Mouse (Mus musculus) megakaryocyte, embryonic 14.5 days (primary cell): ENCODE measurements at regions not wholly inside any gene's neighbourhood (a gene's known extent, or its start where the extent isn't known, plus 50 kb on each side); places are given as distances from the start of the nearest gene placed in this dataset.

Source experiments
- H3K27me3 ChIP-seq: replicated peaks from 2 replicates; pipeline ENCODE3; 2012; ENCODE audit warnings: inconsistent platforms
- H3K36me3 ChIP-seq: replicated peaks from 2 replicates; pipeline ENCODE3; 2012; ENCODE audit warnings: low read length, inconsistent platforms, mixed read lengths
- H3K4me1 ChIP-seq: 2 replicates; pipeline ENCODE4 v1.6.1; 2012; ENCODE audit warnings: inconsistent platforms
- H3K4me3 ChIP-seq: replicated peaks from 2 replicates; pipeline ENCODE3; 2012; ENCODE audit warnings: moderate library complexity, mild to moderate bottlenecking, inconsistent platforms
- H3K9me3 ChIP-seq: 2 replicates; pipeline ENCODE4 v1.6.1; 2012; ENCODE audit warnings: inconsistent platforms
- FLI1 ChIP-seq: IDR thresholded peaks from 2 replicates; pipeline ENCODE4 v1.6.1; 2012; ENCODE audit warnings: low read length, inconsistent platforms, mixed read lengths
- GATA1 ChIP-seq: IDR thresholded peaks from 3 replicates; pipeline ENCODE4 v1.6.1; 2012; ENCODE audit warnings: mixed read lengths, low read length, inconsistent platforms, borderline replicate concordance

DNA sequence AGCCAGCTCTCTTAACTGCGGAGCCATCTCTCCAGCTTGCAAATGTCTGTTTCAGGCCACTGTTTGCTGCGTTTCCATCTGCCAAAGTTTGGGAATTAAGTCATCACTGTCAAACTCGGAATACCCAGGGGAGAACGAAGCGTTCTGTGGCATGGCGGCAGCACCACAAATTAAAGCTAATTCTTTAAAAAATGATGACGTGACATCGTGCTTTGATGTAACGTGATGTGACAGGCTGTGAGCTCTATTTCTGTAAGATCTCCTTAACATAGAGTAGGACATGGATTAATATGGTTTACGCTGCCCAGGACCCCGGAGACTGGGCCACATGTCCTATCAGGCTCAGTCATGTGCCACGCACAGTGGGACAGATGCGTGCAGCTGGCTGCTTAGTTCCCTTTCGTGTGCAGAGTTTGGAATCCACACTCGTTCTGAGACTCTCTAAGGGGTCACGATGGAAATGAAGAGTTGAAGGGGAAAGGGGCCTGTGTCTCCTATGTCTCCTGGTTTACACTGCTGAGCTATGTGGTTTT lies 109.8 kb upstream of the Zfp64 start:
- no peaks in the 10 kb centered on the region for H3K4me1 ChIP-seq
- H3K9me3 ChIP-seq, result peaks cover 40% of the 10 kb centered on the region
- H3K36me3 ChIP-seq, result no peaks in the 10 kb centered on the region
- H3K4me3 ChIP-seq, result no peak overlapping the region
- H3K27me3 ChIP-seq, result no peaks in the 10 kb centered on the region
- TF ChIP-seq GATA1 (no peak), FLI1 (no peak)

DNA sequence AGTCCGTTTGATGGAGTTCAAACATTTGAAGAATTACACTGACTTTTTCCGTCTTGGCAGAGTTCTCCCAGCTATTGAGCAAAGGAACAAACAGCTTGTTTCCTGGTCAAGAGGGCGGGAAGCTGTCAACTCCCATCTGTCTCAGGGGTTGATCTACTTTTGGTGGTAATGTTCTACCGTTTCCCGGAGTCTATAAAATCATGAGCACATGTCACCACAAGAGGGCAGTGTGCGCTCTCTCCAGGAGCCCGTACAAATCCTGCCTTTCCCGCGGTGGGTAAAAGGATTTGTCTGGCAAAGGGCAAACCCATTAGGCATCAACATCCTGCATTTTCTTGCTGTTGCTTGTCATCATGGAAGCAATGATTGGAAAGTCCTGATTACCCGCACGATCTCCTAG lies 106.1 kb upstream of the Zfp64 start:
- H3K9me3 ChIP-seq, result peaks cover 31% of the 10 kb centered on the region
- TF ChIP-seq FLI1 (no peak), GATA1 (no peak)

DNA sequence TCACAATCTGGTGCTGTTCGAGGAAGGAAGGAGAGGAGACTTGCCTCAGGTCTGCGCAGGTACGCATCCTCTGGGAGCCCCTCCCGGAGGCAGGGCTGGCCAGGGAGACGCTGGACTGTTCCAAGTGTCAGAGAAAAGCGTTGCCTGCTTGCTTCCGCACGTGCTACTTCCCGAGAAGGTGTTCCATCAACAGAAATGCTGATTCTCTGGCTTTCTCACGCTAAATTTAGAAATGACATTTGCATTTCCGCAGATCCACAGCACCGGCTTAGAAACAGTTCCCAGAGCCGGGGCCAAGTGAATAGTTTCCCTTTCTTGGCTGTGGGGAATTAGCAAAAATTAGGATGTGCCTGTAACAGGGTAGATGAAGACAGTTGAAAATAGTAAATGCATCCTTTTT lies 105.1 kb upstream of the Zfp64 start:
- no peaks in the 10 kb centered on the region for H3K27me3 ChIP-seq
- peaks cover 41% of the 10 kb centered on the region for H3K9me3 ChIP-seq
- H3K4me3 ChIP-seq, result no peak overlapping the region
- TF ChIP-seq GATA1 (no peak), FLI1 (no peak)
- no peaks in the 10 kb centered on the region for H3K4me1 ChIP-seq
- H3K36me3 ChIP-seq, result no peaks in the 10 kb centered on the region

More for the DNA sequence above, 106.1 kb upstream of the Zfp64 start:
- Histone ChIP-seq H3K27me3 (no peaks in the 10 kb centered on the region), H3K36me3 (no peaks in the 10 kb centered on the region), H3K4me1 (no peaks in the 10 kb centered on the region), H3K4me3 (no peak overlapping the region)

DNA sequence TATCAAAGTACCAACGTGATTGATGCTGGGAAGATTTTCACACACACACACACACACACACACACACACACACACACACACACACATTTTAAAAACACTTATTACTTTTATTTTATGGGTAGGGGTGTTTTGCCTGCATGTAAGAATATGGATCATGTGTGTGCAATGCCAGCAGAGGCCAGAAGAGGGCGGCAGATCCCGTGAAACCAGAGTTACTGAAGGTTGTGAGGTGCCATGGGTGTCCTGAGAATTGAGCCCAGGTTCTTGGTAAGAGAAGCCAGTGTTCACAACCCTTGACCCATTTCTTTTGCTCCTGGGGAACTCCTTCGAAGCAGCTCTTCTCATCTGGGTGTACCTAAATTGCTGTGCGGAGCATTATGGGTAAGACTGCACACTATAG lies 102.4 kb upstream of the Zfp64 start:
- H3K4me3 ChIP-seq, result no peak overlapping the region
- no peak for TF ChIP-seq FLI1
- TF ChIP-seq GATA1, result no peak
- peaks cover 46% of the 10 kb centered on the region for H3K9me3 ChIP-seq

DNA sequence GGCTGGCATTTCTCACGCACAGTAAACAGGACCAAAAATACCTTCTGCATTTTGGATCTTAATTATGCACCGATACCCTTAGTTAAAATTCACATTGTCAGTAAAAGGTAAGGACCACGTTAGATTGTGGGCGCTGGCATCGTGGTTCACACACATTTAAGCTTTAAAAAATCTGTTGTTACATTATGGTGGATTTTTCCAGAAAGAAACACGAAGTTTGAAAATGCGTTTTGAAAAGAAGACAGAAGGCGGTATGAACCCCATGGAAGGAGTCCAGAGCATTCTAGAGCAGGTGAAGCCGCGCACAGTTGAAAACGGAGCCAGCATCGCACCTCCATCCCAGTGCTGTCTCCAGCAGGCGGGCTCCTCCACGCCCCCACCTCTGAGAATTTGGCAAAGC lies 94.6 kb upstream of the Zfp64 start:
- Histone ChIP-seq H3K36me3 (no peaks in the 10 kb centered on the region), H3K9me3 (peaks cover 47% of the 10 kb centered on the region), H3K4me1 (no peaks in the 10 kb centered on the region), H3K27me3 (no peaks in the 10 kb centered on the region), H3K4me3 (no peak overlapping the region)
- TF ChIP-seq FLI1 (no peak), GATA1 (no peak)

More for the DNA sequence above, 102.4 kb upstream of the Zfp64 start:
- Histone ChIP-seq H3K4me1 (no peaks in the 10 kb centered on the region), H3K36me3 (no peaks in the 10 kb centered on the region), H3K27me3 (no peaks in the 10 kb centered on the region)

DNA sequence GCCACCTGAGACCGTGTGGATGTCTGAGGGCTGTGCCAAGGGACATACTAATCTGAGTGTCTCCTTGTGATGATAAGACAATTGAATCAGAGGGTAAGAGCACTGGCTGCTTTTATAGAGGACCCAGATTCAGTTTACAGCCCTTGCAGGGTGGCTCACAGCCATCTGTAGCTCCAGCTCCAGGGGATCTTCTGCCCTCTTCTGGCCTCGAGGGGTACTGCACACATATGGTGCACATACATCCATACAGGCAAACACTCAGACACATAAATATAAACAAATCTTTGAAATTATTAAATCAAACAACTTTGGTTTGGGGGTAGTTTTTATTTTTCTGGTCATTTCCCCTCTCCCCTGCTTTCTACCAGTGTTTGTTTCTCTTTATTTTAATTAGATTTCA lies 86.4 kb upstream of the Zfp64 start:
- Histone ChIP-seq H3K4me3 (no peak overlapping the region), H3K36me3 (no peaks in the 10 kb centered on the region), H3K4me1 (no peaks in the 10 kb centered on the region), H3K9me3 (peaks cover 30% of the 10 kb centered on the region), H3K27me3 (no peaks in the 10 kb centered on the region)
- TF ChIP-seq FLI1 (no peak), GATA1 (no peak)

DNA sequence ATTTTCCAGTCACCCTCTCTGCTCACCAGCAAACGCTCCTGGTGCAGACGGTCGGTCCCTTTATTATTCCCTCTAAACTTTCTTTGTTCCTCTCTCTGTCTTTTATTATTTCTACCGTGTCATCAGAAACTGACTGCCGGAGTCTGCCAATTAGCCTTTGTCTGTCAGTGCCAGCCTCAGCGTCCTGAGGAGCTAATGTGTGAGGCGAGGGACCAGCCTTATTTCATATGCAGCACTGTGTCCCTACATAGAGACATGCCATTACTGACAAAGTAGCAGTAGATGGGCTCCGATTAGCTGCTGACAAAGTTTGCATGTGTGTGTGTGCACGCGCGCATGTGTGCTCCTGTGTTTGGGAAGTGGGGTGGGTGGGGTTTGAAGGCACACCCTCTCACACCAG lies 82.6 kb upstream of the Zfp64 start:
- Histone ChIP-seq H3K4me1 (no peaks in the 10 kb centered on the region), H3K27me3 (no peaks in the 10 kb centered on the region), H3K36me3 (no peaks in the 10 kb centered on the region), H3K9me3 (peaks cover 33% of the 10 kb centered on the region), H3K4me3 (no peak overlapping the region)
- TF ChIP-seq GATA1, result no peak
- no peak for TF ChIP-seq FLI1

DNA sequence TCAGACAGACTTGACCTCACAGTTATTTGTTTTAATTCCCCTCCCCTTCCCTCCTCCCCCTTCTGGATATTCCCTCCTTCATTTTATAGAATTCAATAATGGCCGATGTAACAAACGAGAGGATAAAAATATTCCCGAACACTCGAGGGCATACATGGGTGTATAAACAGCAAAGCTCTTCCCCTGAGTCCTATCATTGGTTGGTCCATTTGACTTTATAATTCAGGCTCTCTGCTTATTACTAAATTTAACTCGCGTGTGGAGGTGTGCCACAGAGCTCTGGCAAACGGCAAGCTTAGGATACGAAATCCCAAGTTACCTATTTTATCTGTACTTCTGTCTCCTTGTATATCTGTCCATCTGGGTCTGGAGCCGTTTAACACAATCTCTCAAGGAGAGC lies 82.1 kb upstream of the Zfp64 start:
- Histone ChIP-seq H3K4me1 (no peaks in the 10 kb centered on the region), H3K4me3 (no peak overlapping the region), H3K36me3 (no peaks in the 10 kb centered on the region), H3K27me3 (no peaks in the 10 kb centered on the region), H3K9me3 (peaks cover 33% of the 10 kb centered on the region)
- TF ChIP-seq FLI1 (no peak), GATA1 (no peak)

DNA sequence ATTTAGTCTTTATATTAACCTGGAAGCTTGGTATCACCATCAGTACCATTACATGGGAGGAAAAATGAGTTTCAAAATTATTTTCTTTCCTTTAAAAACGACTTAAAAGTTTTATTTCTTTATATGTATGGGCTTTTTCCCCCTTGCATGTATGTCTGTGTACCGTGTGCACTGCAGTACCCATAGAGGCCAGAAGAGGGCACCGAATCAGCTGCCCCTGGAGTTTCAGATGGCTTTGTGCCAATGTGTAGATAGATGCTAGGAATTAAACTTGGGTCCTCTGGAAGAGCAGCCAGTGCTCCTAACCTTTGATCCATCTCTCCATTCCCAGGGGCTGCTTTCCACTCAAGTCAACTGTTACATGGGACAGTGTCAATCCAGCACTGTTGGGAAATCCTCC lies 79.9 kb upstream of the Zfp64 start:
- Histone ChIP-seq H3K27me3 (no peaks in the 10 kb centered on the region), H3K4me1 (no peaks in the 10 kb centered on the region), H3K36me3 (no peaks in the 10 kb centered on the region), H3K4me3 (no peak overlapping the region), H3K9me3 (peaks cover 22% of the 10 kb centered on the region)
- TF ChIP-seq FLI1, result no peak
- no peak for TF ChIP-seq GATA1

DNA sequence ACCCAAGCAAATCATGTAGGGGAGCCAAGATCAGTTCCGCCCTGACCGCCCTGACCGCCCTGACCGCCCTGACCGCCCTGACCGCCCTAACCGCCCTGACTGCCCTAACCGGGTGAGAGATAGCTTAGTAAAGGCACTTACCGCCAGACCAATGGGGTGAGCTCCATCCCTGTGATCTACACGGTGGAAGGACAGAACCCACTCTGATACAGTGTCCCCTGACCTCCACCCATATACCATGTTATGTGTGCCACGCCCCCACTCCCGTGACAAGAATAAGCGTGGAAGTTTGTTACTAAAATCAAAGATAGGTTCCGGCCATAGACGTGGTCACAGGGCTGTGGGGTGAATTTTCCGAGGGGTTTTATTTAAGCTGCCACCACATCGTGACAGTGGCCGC lies 78.6 kb upstream of the Zfp64 start:
- Histone ChIP-seq H3K4me3 (no peak overlapping the region), H3K27me3 (no peaks in the 10 kb centered on the region), H3K36me3 (no peaks in the 10 kb centered on the region), H3K9me3 (peaks cover 33% of the 10 kb centered on the region), H3K4me1 (no peaks in the 10 kb centered on the region)
- TF ChIP-seq FLI1 (no peak), GATA1 (no peak)

DNA sequence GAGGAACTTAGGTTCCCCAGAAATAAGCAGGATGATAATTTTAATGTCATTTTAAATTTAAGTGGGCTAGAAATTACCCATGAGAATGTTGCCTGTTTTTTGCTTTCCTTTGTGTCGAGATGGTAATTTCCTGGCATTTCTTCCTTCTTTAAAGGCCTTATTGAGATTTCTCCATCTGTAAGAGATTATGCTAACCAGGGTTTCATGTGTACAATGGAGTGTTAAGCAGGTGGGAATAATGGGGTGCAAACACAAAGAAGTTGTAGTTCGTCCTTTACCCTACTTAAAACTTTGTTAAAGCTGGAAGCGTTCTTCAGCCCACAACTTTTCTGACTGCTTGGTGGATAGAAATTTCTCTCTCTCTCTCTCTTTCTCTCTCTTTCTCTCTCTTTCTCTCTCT lies 77.8 kb upstream of the Zfp64 start:
- no peaks in the 10 kb centered on the region for H3K4me1 ChIP-seq
- TF ChIP-seq GATA1 (no peak), FLI1 (no peak)
- H3K27me3 ChIP-seq, result no peaks in the 10 kb centered on the region
- H3K9me3 ChIP-seq, result peaks cover 36% of the 10 kb centered on the region
- no peaks in the 10 kb centered on the region for H3K36me3 ChIP-seq
- no peak overlapping the region for H3K4me3 ChIP-seq
